Mouse (Mus musculus) embryonic facial prominence, embryonic 10.5 days (tissue): ENCODE data around the gene Tmprss9. TPM values are rescaled to one million over a fixed set of nuclear protein-coding genes. Genes with fewer than 3 reads are reported as not detected.

Experiments
- DNase-seq: peaks from one replicate; pipeline ENCODE4 v3.0.0-alpha.2; 2017; ENCODE audit warnings: low spot score
- H3K27ac ChIP-seq: fragments of 300-500 bp; sonication (generic); replicated peaks from 2 replicates; pipeline ENCODE4 v1.5.1; 2016; ENCODE audit warnings: mild to moderate bottlenecking
- H3K27me3 ChIP-seq: fragments of 300-500 bp; sonication (generic); replicated peaks from 2 replicates; pipeline ENCODE4 v1.6.1; 2016; ENCODE audit warnings: low read depth, mild to moderate bottlenecking; ENCODE audit not compliant: poor library complexity, severe bottlenecking
- H3K36me3 ChIP-seq: fragments of 300-500 bp; sonication (generic); replicated peaks from 2 replicates; pipeline ENCODE4 v1.6.1; 2016; ENCODE audit warnings: mild to moderate bottlenecking, moderate library complexity
- H3K4me1 ChIP-seq: fragments of 300-500 bp; sonication (generic); 2 replicates; pipeline ENCODE4 v1.6.1; 2016
- H3K4me3 ChIP-seq: fragments of 300-500 bp; sonication (generic); 2 replicates; pipeline ENCODE4 v1.5.1; 2016; ENCODE audit warnings: mild to moderate bottlenecking, moderate library complexity
- H3K9me3 ChIP-seq: fragments of 300-500 bp; sonication (generic); 2 replicates; pipeline ENCODE4 v1.6.1; 2016; ENCODE audit warnings: mild to moderate bottlenecking
- WGBS: fragments of 180-500 bp; shearing (Covaris S2); methylation state at CpG from one replicate; pipeline ENCODE4 v1.1.7; 2016; 5-methylcytosine and 5-hydroxymethylcytosine counted together
- microRNA counts: library from miRNA; unstranded; fragments of <30 nt; microRNA quantifications from one replicate; lab custom pipeline; 2017
- microRNA-seq: library from miRNA; unstranded; fragments of <30 nt; microRNA quantifications from one replicate; pipeline ENCODE4, GENCODE M21; 2017
- polyA plus RNA-seq: library from polyadenylated mRNA; unstranded; fragments of >200 nt; fragmentation: Nextera tagmentation; extraction: Ambion mirVana; gene quantifications from 2 replicates; pipeline ENCODE4 v1.2.1, GENCODE M21; 2016

The Tmprss9 gene
- polyA plus RNA-seq, 1 experiment from 2014 or later, result 0.06 TPM

DNA sequence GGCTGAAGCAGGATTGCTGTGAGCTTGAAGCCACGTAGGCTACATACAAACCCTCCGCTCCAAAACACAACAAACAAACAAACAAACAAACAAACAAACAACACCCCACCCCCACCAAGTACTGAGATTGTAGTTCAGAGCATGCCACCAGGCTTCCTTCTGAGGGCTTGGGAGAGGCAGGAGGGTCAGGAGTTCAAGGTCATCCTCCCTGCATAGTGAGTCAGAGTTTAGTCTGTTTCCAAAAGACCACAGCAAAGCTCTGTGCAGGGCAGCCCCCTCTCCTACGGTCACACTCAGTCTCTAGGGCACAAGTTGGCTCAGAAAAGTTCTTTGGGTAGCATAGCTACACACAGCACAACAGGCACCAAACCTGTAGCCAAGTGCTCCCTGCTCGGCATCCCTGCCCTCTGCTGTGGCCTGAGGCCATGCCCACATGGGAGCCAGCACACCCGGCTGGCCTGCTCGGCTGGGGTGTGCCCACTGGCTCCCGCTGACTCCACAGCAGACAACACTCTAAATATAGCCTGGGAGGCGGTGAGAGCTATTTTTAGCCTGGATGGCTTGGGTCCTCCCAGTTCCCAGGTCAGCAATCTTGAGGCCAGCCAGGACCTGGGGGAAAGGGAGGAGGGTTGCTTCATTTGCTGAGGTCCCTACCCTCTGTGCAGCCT lies 68.8 kb downstream of the Tmprss9 start:
- Histone ChIP-seq H3K4me1 (peaks cover 73% of the 10 kb centered on the region), H3K4me3 (peak overlapping the region; percentile 58), H3K27ac (peak overlapping the region; percentile 87), H3K27me3 (peaks cover 53% of the 10 kb centered on the region), H3K9me3 (no peaks in the 10 kb centered on the region), H3K36me3 (no peaks in the 10 kb centered on the region)
- 39% methylated on average over 8 of the region's 8 CpGs for WGBS
- DNase-seq, result no peak

DNA sequence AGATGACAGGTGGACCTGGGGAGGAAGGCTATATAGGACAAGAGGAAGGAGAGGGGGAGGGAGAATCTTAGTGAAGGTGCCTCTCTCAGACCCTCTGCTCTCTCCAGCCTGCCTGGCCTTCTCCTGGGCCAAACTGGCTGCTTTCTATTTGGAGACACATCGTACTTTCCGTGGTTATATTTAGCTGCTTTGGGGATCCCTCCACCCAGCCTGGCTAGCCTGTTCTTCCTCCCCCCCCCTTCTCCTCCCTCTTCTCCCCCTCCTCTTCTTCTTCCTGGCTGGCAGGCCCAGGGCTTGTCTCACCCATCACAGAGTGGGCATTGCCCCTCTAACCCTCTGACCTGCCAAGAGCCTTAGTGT lies 69.3 kb downstream of the Tmprss9 start:
- WGBS, result 73% methylated on average over 2 of the region's 2 CpGs
- Histone ChIP-seq H3K27ac (no peak overlapping the region), H3K4me3 (no peak overlapping the region), H3K9me3 (no peaks in the 10 kb centered on the region), H3K27me3 (peaks cover 48% of the 10 kb centered on the region), H3K36me3 (no peaks in the 10 kb centered on the region), H3K4me1 (peaks cover 68% of the 10 kb centered on the region)
- no peak for DNase-seq

DNA sequence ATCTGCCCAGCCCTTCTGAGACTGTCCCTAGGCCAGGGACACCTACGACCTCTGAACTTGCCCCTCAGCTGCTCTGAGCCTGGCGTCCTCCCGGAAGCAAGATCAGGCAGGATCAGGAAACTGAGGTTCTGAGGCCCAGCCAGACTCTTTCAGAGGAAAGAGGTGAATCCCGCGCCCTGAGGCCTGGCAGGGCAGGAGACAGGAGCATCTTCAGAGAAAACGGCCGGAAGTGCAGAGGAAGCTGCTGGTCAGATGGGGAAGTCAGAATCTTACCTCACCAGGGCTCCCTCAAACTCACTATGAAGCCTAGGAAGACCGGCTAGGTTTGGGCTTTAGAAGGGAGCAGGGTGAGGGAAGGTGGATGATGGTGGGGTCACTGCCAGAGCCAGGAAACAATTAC lies 71.3 kb downstream of the Tmprss9 start:
- 46% methylated on average over 8 of the region's 8 CpGs for WGBS
- no peak overlapping the region for H3K4me3 ChIP-seq
- H3K27me3 ChIP-seq, result peaks cover 29% of the 10 kb centered on the region
- H3K9me3 ChIP-seq, result no peaks in the 10 kb centered on the region
- peaks cover 61% of the 10 kb centered on the region for H3K4me1 ChIP-seq
- H3K36me3 ChIP-seq, result no peaks in the 10 kb centered on the region
- no peak for DNase-seq
- no peak overlapping the region; the same call in 1 of the 2 replicates for H3K27ac ChIP-seq

DNA sequence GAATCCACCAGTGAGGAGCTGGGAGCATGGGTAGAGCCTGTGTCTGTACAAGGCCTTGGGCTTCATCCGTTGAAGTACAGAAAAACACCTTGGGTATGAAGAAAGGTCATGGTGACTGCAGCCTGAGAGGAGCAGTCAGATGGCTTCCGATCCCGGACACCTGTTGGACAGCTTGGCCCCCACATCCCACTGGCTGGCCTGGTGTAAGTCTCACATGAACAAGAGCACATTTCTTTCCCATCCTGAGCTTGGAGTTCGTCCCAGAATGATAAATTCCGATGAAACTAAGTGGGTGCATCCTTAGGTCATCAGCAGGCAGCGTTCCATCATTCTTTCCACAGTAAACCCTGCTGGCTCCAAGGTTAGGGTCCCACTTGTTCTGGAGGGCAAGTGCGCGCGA lies 72.1 kb downstream of the Tmprss9 start:
- H3K27me3 ChIP-seq, result peaks cover 21% of the 10 kb centered on the region
- H3K4me1 ChIP-seq, result peaks cover 59% of the 10 kb centered on the region
- 84% methylated on average over 9 of the region's 9 CpGs for WGBS

DNA sequence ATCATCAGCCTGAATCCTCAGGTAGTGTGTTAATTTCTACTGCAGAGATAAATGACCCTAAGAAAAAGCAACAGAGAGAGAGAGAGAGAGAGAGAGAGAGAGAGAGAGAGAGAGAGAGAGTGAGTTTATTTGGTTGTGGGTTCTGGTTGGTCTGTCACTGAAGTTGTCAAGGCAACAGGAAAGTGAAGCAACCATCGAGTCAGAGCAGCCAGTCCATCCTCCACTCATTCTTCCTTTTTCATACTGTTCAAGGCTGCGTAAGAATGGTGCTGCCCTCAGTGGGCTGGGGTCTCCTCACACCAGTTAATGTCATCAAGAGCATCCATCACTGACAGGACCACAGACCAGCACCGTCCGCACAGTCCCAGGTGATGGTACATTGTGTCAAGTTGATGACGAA lies 72.6 kb downstream of the Tmprss9 start:
- no peaks in the 10 kb centered on the region for H3K9me3 ChIP-seq
- peaks cover 59% of the 10 kb centered on the region for H3K4me1 ChIP-seq
- no peak overlapping the region for H3K4me3 ChIP-seq
- H3K27ac ChIP-seq, result no peak overlapping the region
- WGBS, result 93% methylated on average over 5 of the region's 5 CpGs
- peaks cover 16% of the 10 kb centered on the region for H3K27me3 ChIP-seq
- H3K36me3 ChIP-seq, result no peaks in the 10 kb centered on the region
- no peak for DNase-seq

More for the DNA sequence above, 72.1 kb downstream of the Tmprss9 start:
- no peak for DNase-seq
- Histone ChIP-seq H3K9me3 (no peaks in the 10 kb centered on the region), H3K4me3 (no peak overlapping the region), H3K36me3 (no peaks in the 10 kb centered on the region), H3K27ac (no peak overlapping the region)

DNA sequence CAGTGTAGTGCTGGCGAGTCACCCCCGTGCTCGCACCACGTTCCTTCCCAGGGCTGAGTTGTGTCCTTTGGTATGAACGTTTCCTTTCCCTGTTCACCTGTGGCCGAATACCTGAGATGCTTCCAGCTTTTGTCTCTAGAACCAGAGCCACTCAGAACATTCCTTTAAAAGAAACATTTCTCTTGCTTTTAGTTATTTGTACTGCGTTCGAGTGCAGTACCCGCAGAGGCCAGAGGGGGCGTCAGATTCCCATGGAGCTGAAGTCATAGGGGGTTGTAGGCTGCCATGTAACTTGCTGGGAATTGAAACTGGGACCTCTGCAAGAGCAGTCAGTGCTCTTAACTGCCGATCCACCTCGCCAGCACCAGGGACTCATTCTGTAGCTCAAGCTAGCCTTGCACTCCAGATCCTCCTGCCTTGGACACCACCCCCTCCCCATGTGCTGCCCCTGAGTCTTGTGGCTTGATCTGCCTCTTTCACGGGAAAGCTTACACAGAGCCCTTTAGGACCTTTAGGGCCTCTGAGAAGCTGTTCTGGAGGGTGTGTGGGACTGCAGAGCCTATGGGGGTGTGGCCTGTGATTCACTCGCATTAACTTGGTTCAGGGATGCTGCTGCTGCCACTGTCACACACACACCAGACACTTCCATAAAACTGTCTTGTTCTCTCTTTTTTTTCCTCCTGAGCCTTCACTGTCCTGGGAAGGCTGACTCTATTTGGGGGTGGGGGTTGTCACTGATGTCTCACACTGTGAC lies 75.2 kb downstream of the Tmprss9 start:
- H3K27ac ChIP-seq, result no peak overlapping the region
- H3K36me3 ChIP-seq, result no peaks in the 10 kb centered on the region
- no peak for DNase-seq
- 66% methylated on average over 14 of the region's 14 CpGs for WGBS
- H3K27me3 ChIP-seq, result peaks cover 10% of the 10 kb centered on the region; the same call in 1 of the 2 replicates
- H3K9me3 ChIP-seq, result no peaks in the 10 kb centered on the region
- no peak overlapping the region for H3K4me3 ChIP-seq
- peaks cover 42% of the 10 kb centered on the region for H3K4me1 ChIP-seq

DNA sequence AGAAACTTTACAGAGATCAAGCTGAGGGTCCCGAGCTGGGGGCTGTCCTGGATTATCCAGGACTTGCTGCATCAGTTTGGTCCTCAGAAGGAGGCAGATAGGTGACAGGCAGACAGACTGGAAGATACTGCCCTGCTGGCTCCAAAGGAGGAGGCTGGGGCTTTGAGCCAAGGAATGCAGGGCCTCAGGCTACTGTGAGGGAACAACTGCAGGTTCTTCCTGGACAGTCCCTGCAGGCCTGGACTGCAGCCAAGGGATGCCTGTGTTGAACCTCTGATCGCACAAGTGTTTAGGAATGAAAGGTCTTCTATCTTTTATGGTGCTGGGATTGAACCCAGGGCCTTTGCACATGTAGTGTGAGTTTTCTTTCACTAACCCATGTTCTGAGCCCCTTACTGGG lies 76.2 kb downstream of the Tmprss9 start:
- WGBS, result 67% methylated on average over 2 of the region's 2 CpGs
- DNase-seq, result no peak

DNA sequence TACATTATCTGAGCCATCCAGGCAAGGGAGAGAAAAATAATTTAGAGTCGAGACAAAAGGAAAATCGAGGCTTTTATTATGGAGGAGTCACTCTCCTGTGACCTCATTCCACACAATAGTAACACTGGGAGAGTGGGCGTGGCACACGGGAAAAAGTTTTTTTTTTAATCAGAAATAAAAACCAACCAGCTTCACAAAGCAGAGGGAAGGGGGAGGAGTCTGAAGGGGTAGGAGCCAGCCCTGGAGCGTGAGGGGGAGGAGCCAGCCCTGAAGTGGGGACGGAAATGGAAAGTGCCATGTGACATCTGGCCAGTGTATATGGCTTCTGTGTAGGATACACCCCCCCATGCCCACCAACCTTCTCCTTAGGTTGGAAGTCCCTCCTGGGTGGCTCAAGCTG lies 76.9 kb downstream of the Tmprss9 start:
- H3K27me3 ChIP-seq, result peaks cover 10% of the 10 kb centered on the region; the same call in 1 of the 2 replicates
- WGBS, result 47% methylated on average over 6 of the region's 6 CpGs
- no peak overlapping the region for H3K27ac ChIP-seq
- H3K4me1 ChIP-seq, result peaks cover 38% of the 10 kb centered on the region
- no peaks in the 10 kb centered on the region for H3K36me3 ChIP-seq
- H3K4me3 ChIP-seq, result no peak overlapping the region
- H3K9me3 ChIP-seq, result no peaks in the 10 kb centered on the region
- DNase-seq, result no peak

More for the DNA sequence above, 76.2 kb downstream of the Tmprss9 start:
- Histone ChIP-seq H3K9me3 (no peaks in the 10 kb centered on the region), H3K4me1 (peaks cover 44% of the 10 kb centered on the region), H3K27me3 (peaks cover 10% of the 10 kb centered on the region; the same call in 1 of the 2 replicates), H3K27ac (0 out of 2 replicates have a peak overlapping the region, but pooled peaks have one; percentile 35), H3K4me3 (no peak overlapping the region), H3K36me3 (no peaks in the 10 kb centered on the region)

DNA sequence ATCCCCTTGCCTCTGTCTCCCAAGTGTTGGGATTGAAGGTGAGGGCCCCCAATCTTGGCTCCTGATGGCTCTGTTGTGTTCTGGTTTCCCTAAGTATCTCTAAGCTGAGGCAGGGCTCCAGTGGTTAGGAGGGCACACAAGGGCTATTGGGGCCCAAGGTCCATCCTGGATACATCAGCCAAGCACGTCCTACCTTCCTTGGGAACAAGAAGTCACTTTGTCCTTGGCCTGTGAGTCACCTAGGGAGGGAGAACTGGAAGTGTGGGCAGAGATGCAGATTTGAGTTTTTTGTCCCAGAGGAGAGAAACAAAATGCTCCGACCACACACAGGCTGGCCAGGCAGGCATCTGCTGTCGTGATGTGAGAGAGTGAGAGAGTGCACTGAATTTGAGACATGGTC lies 77.4 kb downstream of the Tmprss9 start:
- no peak overlapping the region for H3K4me3 ChIP-seq
- WGBS, result 77% methylated on average over 3 of the region's 3 CpGs
- H3K27me3 ChIP-seq, result peaks cover 10% of the 10 kb centered on the region; the same call in 1 of the 2 replicates
- 0 out of 2 replicates have a peak overlapping the region, but pooled peaks have one; percentile 20 for H3K27ac ChIP-seq
- H3K36me3 ChIP-seq, result no peaks in the 10 kb centered on the region
- peaks cover 34% of the 10 kb centered on the region for H3K4me1 ChIP-seq
- no peak for DNase-seq
- no peaks in the 10 kb centered on the region for H3K9me3 ChIP-seq

MicroRNA genes within 50 kb of the gene (microRNA counts, 519-probe panel; counts per million panel counts)
- 188 counts per million, percentile 57 among the panel's probes with 10 or more counts for microRNA mmu-miR-1982 (lab: Ali Mortazavi, UCI)

Small RNAs within 50 kb of the gene (microRNA-seq; reads per million reads assigned to microRNA genes)
- 2.1 reads per million for gene Mir1982

Other genes starting within 250 kb of the Tmprss9 start
- gene Csnk1g2, start 249.0 kb upstream of the Tmprss9 start, polyA plus RNA-seq, result 198 TPM in 2 replicates
- 83.2 and 84.8 TPM in 2 replicates for gene Btbd2, start 214.8 kb upstream of the Tmprss9 start, polyA plus RNA-seq
- 118 and 119 TPM in 2 replicates for gene Mknk2, start 193.7 kb upstream of the Tmprss9 start, polyA plus RNA-seq
- gene Mob3a, start 169.9 kb upstream of the Tmprss9 start, polyA plus RNA-seq, result 54.4 and 54.7 TPM in 2 replicates
- gene Izumo4, start 169.7 kb upstream of the Tmprss9 start, polyA plus RNA-seq, result 10.5 and 10.8 TPM in 2 replicates
- 60.5 and 61.5 TPM in 2 replicates for gene Ap3d1, start 129.6 kb upstream of the Tmprss9 start, polyA plus RNA-seq
- 23.5 and 25.0 TPM in 2 replicates for gene Dot1l, start 116.6 kb upstream of the Tmprss9 start, polyA plus RNA-seq
- 114 and 127 TPM in 2 replicates for gene Sf3a2, start 73.7 kb upstream of the Tmprss9 start, polyA plus RNA-seq
- 181 and 184 TPM in 2 replicates for gene Plekhj1, start 73.2 kb upstream of the Tmprss9 start, polyA plus RNA-seq
- 0.11 and 0.17 TPM in 2 replicates for gene Amh, start 66.6 kb upstream of the Tmprss9 start, polyA plus RNA-seq
- gene Jsrp1, start 58.4 kb upstream of the Tmprss9 start, polyA plus RNA-seq, result 0.26 and 0.52 TPM in 2 replicates
- 2,205 and 2,316 TPM in 2 replicates for gene Oaz1, start 45.2 kb upstream of the Tmprss9 start, polyA plus RNA-seq
- gene Lingo3, start 27.8 kb upstream of the Tmprss9 start, polyA plus RNA-seq, result 1.3 and 1.6 TPM in 2 replicates
- 364 TPM in 2 replicates for gene Lsm7, start 16.6 kb upstream of the Tmprss9 start, polyA plus RNA-seq
- gene Sppl2b, start 16.6 kb upstream of the Tmprss9 start, polyA plus RNA-seq, result 45.2 and 45.3 TPM in 2 replicates
- gene Timm13, start 29.1 kb downstream of the Tmprss9 start, polyA plus RNA-seq, result 349 and 359 TPM in 2 replicates
- gene Lmnb2, start 46.4 kb downstream of the Tmprss9 start, polyA plus RNA-seq, result 82.7 and 83.1 TPM in 2 replicates
- gene Gadd45b, start 58.2 kb downstream of the Tmprss9 start, polyA plus RNA-seq, result 6.5 and 6.8 TPM in 2 replicates
- gene Gng7, start 143.1 kb downstream of the Tmprss9 start, polyA plus RNA-seq, result 6.5 and 6.7 TPM in 2 replicates
- gene Diras1, start 153.8 kb downstream of the Tmprss9 start, polyA plus RNA-seq, result 1.4 and 1.9 TPM in 2 replicates
- gene Slc39a3, start 165.6 kb downstream of the Tmprss9 start, polyA plus RNA-seq, result 14.0 and 16.9 TPM in 2 replicates
- 289 and 290 TPM in 2 replicates for gene Sgta, start 188.3 kb downstream of the Tmprss9 start, polyA plus RNA-seq
- 102 and 109 TPM in 2 replicates for gene Thop1, start 198.2 kb downstream of the Tmprss9 start, polyA plus RNA-seq
- 0.60 TPM in 1 of 2 replicates, not detected in the other for gene Creb3l3, start 227.0 kb downstream of the Tmprss9 start, polyA plus RNA-seq
- gene Map2k2, start 234.1 kb downstream of the Tmprss9 start, polyA plus RNA-seq, result 222 and 225 TPM in 2 replicates